Mouse (Mus musculus): ENCODE measurements at regions not wholly inside any gene's neighbourhood (a gene's known extent, or its start where the extent isn't known, plus 50 kb on each side); places are given as distances from the start of the nearest gene placed in this dataset.
"Not testable (repeated sequence)": the region's sequence is repeated elsewhere in the genome, so short reads cannot be mapped to it uniquely, and the experiment has no call there.

DNA sequence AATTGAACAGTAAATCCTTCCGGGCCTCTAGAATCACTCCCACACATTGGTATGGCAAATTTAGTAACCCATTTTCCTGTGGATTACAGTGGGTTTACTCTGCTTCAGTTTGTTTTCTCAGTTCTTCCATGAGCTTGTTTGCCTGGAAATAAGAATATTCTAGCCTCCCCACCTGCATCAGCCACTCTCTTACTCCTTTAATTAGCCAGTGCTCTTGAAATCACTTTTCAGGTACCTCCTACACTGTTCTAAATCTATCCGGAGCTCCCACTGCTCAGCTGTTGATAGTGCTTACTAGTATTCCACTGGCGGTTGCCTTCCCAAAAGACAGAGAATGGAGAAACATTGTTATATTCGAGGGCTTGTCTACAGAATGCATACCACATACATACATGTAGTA lies 167.1 kb downstream of the Htr7 start:
- intact Hi-C loops (cut with DNase I), result no loop called here
- no peak for DNase-seq

DNA sequence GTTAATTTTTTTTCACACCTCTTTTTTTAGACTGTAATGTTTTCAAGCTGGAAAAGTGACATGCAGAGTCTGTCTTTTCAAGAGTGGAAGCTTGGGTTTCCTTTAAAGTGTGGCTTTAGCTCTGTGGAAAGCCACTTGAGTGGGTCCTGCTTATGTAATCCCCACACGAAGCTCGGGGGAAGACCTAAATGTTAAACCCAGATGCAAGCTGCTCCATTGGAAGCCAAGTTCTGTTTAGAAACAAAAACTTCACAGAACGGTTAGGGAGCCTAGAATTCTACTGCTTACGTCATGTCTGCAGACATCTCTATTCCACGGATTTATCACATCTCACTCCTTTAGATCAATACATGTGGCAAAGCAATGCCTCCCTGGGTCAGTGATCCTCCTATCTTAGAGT lies 171.0 kb downstream of the Htr7 start:
- intact Hi-C loops (cut with DNase I), result no loop called here
- no peak for DNase-seq

GRCm38 (mm10) chr19:35881810-35882485 lies 175.4 kb downstream of the Htr7 start:
- intact Hi-C loops (cut with DNase I), result no loop called here

DNA sequence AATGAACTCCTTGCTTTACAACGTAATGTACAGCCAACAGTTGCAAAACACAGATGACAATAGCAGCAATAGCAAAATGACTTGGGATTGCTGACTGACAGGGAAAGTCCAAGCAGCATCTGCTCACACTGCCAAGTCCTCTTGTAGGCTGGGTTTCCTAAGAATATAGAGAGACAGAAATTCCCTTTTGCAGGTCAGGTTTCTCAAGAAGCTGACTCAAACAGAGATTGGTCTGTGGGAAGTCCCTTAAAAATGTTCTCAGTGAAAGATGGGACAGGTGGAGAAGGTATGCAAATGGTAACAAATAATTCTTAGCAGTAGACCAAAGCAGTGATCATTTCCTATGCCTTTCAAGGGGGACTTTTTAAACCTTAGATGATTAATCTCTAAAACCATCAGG lies 181.8 kb downstream of the Htr7 start:
- DNase-seq, result no peak
- intact Hi-C loops (cut with DNase I), result no loop called here

More at GRCm38 (mm10) chr19:35881810-35882485, 175.4 kb downstream of the Htr7 start:
- DNase-seq, result no peak

GRCm38 (mm10) chr19:35870720-35871119 lies 186.6 kb downstream of the Htr7 start:
- intact Hi-C loops (cut with DNase I), result no loop called here
- no peak for DNase-seq

- intact Hi-C loops (cut with DNase I), result no loop called here
- no peak for DNase-seq
Measured at GRCm38 (mm10) chr19:35868543-35868942, 188.8 kb downstream of the Htr7 start.

GRCm38 (mm10) chr19:35863049-35863448 lies 194.3 kb downstream of the Htr7 start:
- DNase-seq, result no peak
- intact Hi-C loops (cut with DNase I), result no loop called here

GRCm38 (mm10) chr19:35861421-35861820 lies 195.9 kb downstream of the Htr7 start:
- no peak for DNase-seq
- intact Hi-C loops (cut with DNase I), result no loop called here

GRCm38 (mm10) chr19:35832992-35833391 lies 224.3 kb downstream of the Htr7 start:
- intact Hi-C loops (cut with DNase I), result no loop called here
- peak; percentile 16 to 29 for DNase-seq

DNA sequence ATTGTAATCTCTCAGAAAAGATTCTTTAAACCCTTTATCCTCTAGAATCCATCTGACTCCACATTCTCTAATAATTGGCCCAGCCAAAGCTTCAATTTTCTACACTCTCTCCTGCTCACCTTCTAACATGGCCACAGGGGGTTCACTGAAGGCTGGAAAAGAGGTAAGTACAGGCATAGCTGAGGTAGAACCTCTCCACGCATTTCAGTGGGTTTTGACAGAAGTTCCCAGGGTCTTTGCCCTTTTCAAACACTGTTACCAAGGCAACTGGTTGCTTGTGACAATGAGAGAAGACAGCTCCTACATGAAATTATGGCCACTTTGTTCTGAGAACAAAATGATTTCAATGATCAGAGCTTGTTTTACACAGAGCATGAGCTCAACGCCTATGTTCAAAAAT lies 231.2 kb downstream of the Htr7 start:
- intact Hi-C loops (cut with DNase I), result no loop called here
- no peak for DNase-seq

DNA sequence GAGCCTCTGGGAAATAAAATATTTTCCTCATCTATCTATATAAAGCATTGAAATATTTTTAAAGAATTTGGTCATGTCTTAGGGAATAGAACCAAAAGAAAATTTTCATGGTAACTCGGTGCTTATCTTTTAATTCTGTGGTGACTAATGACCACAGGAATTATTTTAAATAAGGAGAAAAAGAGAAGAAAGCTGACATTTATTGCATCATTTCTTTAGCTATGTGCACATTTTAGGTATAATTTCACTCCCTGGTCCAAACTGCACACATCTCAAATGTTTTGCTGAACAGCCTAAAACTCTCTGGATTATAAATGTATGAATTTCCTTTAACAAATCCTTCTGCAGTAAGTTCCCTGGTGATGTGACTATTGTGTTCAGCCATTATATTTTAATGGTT lies 237.7 kb downstream of the Htr7 start:
- no peak for DNase-seq
- intact Hi-C loops (cut with DNase I), result no loop called here

DNA sequence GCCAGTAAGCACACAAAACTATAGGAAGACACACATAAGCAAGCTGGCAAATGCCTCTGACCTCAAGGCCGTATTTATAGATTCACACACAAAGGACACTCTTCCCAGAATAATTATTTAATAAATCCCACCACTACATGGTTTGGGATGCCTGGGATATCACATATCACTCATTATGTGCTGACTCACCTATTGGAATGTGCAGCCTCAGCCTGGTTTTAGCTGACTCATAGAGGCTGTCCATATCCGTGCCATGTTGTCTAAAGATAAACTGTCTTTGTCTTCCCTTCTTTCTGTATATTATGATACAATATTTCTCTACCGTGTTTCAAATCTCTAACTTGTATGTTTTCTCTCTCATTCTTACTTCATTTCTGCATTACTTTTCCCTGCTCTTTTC lies 262.6 kb downstream of the Htr7 start:
- no peak for DNase-seq
- intact Hi-C loops (cut with DNase I), result no loop called here

- DNase-seq, result no peak
- intact Hi-C loops (cut with DNase I), result no loop called here
Measured at GRCm38 (mm10) chr19:35787246-35788021, 269.9 kb downstream of the Htr7 start.

GRCm38 (mm10) chr19:35761750-35762149 lies 295.6 kb downstream of the Htr7 start:
- DNase-seq; intact Hi-C loops (cut with DNase I): not testable (repeated sequence)

- intact Hi-C loops (cut with DNase I), result no loop called here
- DNase-seq, result peak; percentile 57 to 75
Measured at GRCm38 (mm10) chr19:35759701-35760100, 297.6 kb downstream of the Htr7 start.

- no peak for DNase-seq
- intact Hi-C loops (cut with DNase I), result no loop called here
Measured at GRCm38 (mm10) chr19:35755494-35755893, 301.8 kb downstream of the Htr7 start.

DNA sequence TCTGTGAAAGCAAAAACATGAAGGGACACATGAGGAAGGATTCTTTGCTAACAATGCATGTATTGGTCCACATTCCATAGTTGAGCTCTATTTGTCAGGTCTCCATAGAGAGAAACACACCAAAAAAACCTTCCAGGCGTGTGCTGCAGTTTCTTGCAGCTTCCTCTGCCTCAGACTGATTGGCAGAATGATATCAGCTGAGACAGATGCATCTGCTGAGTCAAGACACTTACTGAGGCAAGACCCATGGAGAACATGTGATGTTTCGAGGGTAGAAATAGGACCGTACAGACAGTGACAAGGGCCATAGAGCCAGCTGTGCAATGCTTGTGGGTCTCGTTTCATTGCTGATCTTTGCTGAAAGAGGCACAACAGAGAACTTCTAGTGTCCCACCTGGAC lies 321.6 kb downstream of the Htr7 start:
- DNase-seq, result no peak
- intact Hi-C loops (cut with DNase I), result no loop called here

DNA sequence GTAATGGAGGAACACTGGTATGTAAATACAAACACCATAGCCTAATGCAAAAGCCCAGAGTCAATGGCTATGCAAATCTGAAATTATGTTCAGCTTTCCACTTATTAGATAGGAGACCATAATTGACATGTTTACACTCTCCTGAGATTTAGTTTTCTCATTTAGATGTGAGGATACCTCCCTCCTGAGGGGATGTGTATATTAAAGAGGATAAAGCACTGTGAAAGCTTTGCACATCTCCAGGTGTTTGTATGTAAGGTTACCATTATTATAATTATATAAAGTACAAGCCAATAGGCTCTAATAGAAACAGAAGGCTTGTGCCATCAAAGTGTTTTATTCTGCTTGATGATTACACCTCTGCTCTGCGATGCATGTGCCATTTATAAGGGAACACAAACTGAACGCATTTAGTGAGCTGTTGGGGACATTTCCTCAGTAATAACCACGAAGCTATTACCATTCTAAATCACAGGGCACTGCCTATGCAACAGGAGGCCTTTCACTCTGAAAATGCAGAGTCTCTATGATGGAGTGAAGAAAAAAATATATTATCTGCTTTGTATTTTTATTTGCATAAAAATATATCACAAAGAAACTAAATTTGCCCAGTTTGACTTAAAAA lies 328.8 kb downstream of the Htr7 start:
- no peak for DNase-seq
- intact Hi-C loops (cut with DNase I), result no loop called here

Data from heart, postnatal 14 days (tissue).